Mouse (Mus musculus) forebrain, embryonic 14.5 days (tissue): ENCODE measurements at regions not wholly inside any gene's neighbourhood (a gene's known extent, or its start where the extent isn't known, plus 50 kb on each side); places are given as distances from the start of the nearest gene placed in this dataset.

ENCODE experiments used
- ATAC-seq: fragments of 200-750 bp; cut with Nextera tagmentation; 2 replicates; pipeline ENCODE4 v1.8.0; 2017; ENCODE audit warnings: mild to moderate bottlenecking, moderate library complexity
- DNase-seq: peaks from one replicate; pipeline ENCODE4 v3.0.0-alpha.2; 2015; ENCODE audit warnings: low spot score
- H3K27ac ChIP-seq: fragments of 300-500 bp; sonication (generic); 2 replicates; pipeline ENCODE4 v1.5.1; 2014; ENCODE audit warnings: low read depth, mild to moderate bottlenecking, control low read depth, low read length, moderate library complexity
- H3K27me3 ChIP-seq: fragments of 300-500 bp; sonication (generic); replicated peaks from 2 replicates; pipeline ENCODE4 v1.6.1; 2014; ENCODE audit warnings: low read length, control low read depth, mixed read lengths; ENCODE audit not compliant: control insufficient read depth, insufficient read depth
- H3K36me3 ChIP-seq: fragments of 300-500 bp; sonication (generic); 2 replicates; pipeline ENCODE4 v1.6.1; 2014; ENCODE audit warnings: low read length, control low read depth; ENCODE audit not compliant: control insufficient read depth, insufficient read depth
- H3K4me1 ChIP-seq: fragments of 300-500 bp; sonication (generic); 2 replicates; pipeline ENCODE4 v1.6.1; 2014; ENCODE audit warnings: antibody characterized with exemption, low read length, control low read depth; ENCODE audit not compliant: control insufficient read depth, insufficient read depth
- H3K4me2 ChIP-seq: fragments of 300-500 bp; sonication (generic); 2 replicates; pipeline ENCODE4 v1.6.1; 2014; ENCODE audit warnings: mild to moderate bottlenecking, control low read depth, low read length
- H3K4me3 ChIP-seq: fragments of 300-500 bp; sonication (generic); 2 replicates; pipeline ENCODE4 v1.5.1; 2014; ENCODE audit warnings: low read depth, low read length, control low read depth
- H3K9ac ChIP-seq: fragments of 300-500 bp; sonication (generic); 2 replicates; pipeline ENCODE4 v1.6.1; 2014; ENCODE audit warnings: mild to moderate bottlenecking, low read length, control low read depth, moderate library complexity
- H3K9me3 ChIP-seq: fragments of 300-500 bp; sonication (generic); replicated peaks from 2 replicates; pipeline ENCODE4 v1.6.1; 2016; ENCODE audit warnings: low read length, control low read depth, mixed read lengths; ENCODE audit not compliant: control insufficient read depth
- WGBS: fragments of 180-500 bp; shearing (Covaris S2); extraction: QIAGEN DNeasy Blood & Tissue Kit; methylation state at CpG from one replicate; pipeline ENCODE4 v1.1.7; 2014; 5-methylcytosine and 5-hydroxymethylcytosine counted together

GRCm38 (mm10) chr12:78077285-78077684, 116.8 kb upstream of the Gm6657 start:
- DNase-seq (no peak), ATAC-seq (no peak)
- no peak overlapping the region for H3K4me3 ChIP-seq
- H3K4me2 ChIP-seq = no peak overlapping the region
- no peaks in the 10 kb centered on the region for H3K4me1 ChIP-seq
- 54% methylated on average over 5 of the region's 5 CpGs for WGBS
- no peaks in the 10 kb centered on the region for H3K27me3 ChIP-seq
- no peak overlapping the region for H3K9ac ChIP-seq
- no peak overlapping the region for H3K27ac ChIP-seq
- no peaks in the 10 kb centered on the region for H3K9me3 ChIP-seq
- H3K36me3 ChIP-seq = no peaks in the 10 kb centered on the region

- DNase-seq (no peak), ATAC-seq (no peak)
- Histone ChIP-seq H3K27me3 (no peaks in the 10 kb centered on the region), H3K36me3 (no peaks in the 10 kb centered on the region), H3K9ac (no peak overlapping the region), H3K4me1 (no peaks in the 10 kb centered on the region), H3K27ac (no peak overlapping the region), H3K9me3 (no peaks in the 10 kb centered on the region), H3K4me2 (no peak overlapping the region), H3K4me3 (no peak overlapping the region)
- WGBS = 93% methylated on average over 1 of the region's 1 CpGs
Measured at GRCm38 (mm10) chr12:78082163-78082562, 111.9 kb upstream of the Gm6657 start.

GRCm38 (mm10) chr12:78086016-78086415, 108.0 kb upstream of the Gm6657 start:
- ATAC-seq = no peak
- H3K4me1 ChIP-seq = no peaks in the 10 kb centered on the region
- 88% methylated on average over 5 of the region's 5 CpGs for WGBS

GRCm38 (mm10) chr12:78087921-78088320, 106.1 kb upstream of the Gm6657 start:
- DNase-seq (no peak), ATAC-seq (no peak)
- H3K27ac ChIP-seq = no peak overlapping the region
- no peak overlapping the region for H3K4me3 ChIP-seq
- H3K36me3 ChIP-seq = no peaks in the 10 kb centered on the region
- H3K9ac ChIP-seq = no peak overlapping the region
- 57% methylated on average over 1 of the region's 1 CpGs for WGBS
- no peaks in the 10 kb centered on the region for H3K4me1 ChIP-seq
- H3K4me2 ChIP-seq = no peak overlapping the region
- H3K9me3 ChIP-seq = no peaks in the 10 kb centered on the region
- no peaks in the 10 kb centered on the region for H3K27me3 ChIP-seq

More at GRCm38 (mm10) chr12:78086016-78086415, 108.0 kb upstream of the Gm6657 start:
- Histone ChIP-seq H3K36me3 (no peaks in the 10 kb centered on the region), H3K9me3 (no peaks in the 10 kb centered on the region), H3K27ac (no peak overlapping the region), H3K9ac (no peak overlapping the region), H3K27me3 (no peaks in the 10 kb centered on the region), H3K4me2 (no peak overlapping the region), H3K4me3 (no peak overlapping the region)
- DNase-seq = no peak

GRCm38 (mm10) chr12:78094471-78094870, 99.6 kb upstream of the Gm6657 start:
- no peak overlapping the region for H3K9ac ChIP-seq
- H3K4me2 ChIP-seq = no peak overlapping the region
- H3K4me1 ChIP-seq = 0 out of 2 replicates have a peak, but pooled peaks cover 5% of the 10 kb centered on the region
- WGBS = 91% methylated on average over 4 of the region's 4 CpGs
- H3K4me3 ChIP-seq = no peak overlapping the region
- H3K36me3 ChIP-seq = no peaks in the 10 kb centered on the region
- no peak for DNase-seq
- no peak overlapping the region for H3K27ac ChIP-seq
- H3K9me3 ChIP-seq = no peaks in the 10 kb centered on the region
- ATAC-seq = no peak
- H3K27me3 ChIP-seq = no peaks in the 10 kb centered on the region

GRCm38 (mm10) chr12:78095352-78095751, 98.7 kb upstream of the Gm6657 start:
- Histone ChIP-seq H3K27ac (no peak overlapping the region), H3K4me1 (peaks cover 8% of the 10 kb centered on the region), H3K9ac (no peak overlapping the region), H3K4me2 (no peak overlapping the region), H3K36me3 (no peaks in the 10 kb centered on the region), H3K4me3 (no peak overlapping the region), H3K9me3 (no peaks in the 10 kb centered on the region), H3K27me3 (no peaks in the 10 kb centered on the region)
- ATAC-seq (peak; percentile 57), DNase-seq (peak; percentile 69)
- WGBS = 43% methylated on average over 2 of the region's 2 CpGs

- WGBS = 88% methylated on average over 2 of the region's 2 CpGs
- Histone ChIP-seq H3K4me3 (no peak overlapping the region), H3K27ac (no peak overlapping the region), H3K27me3 (no peaks in the 10 kb centered on the region), H3K36me3 (no peaks in the 10 kb centered on the region), H3K9ac (no peak overlapping the region), H3K4me2 (no peak overlapping the region), H3K9me3 (no peaks in the 10 kb centered on the region), H3K4me1 (peaks cover 8% of the 10 kb centered on the region)
- ATAC-seq = no peak
- no peak for DNase-seq
Measured at GRCm38 (mm10) chr12:78095916-78096315, 98.1 kb upstream of the Gm6657 start.

GRCm38 (mm10) chr12:78097119-78097518, 96.9 kb upstream of the Gm6657 start:
- no peak overlapping the region for H3K4me2 ChIP-seq
- H3K4me3 ChIP-seq = no peak overlapping the region
- DNase-seq (no peak), ATAC-seq (no peak)
- no peaks in the 10 kb centered on the region for H3K27me3 ChIP-seq
- peaks cover 8% of the 10 kb centered on the region for H3K4me1 ChIP-seq
- H3K9me3 ChIP-seq = no peaks in the 10 kb centered on the region
- H3K36me3 ChIP-seq = no peaks in the 10 kb centered on the region
- WGBS = 68% methylated on average over 1 of the region's 1 CpGs
- no peak overlapping the region for H3K9ac ChIP-seq
- H3K27ac ChIP-seq = no peak overlapping the region

- WGBS = 90% methylated on average over 2 of the region's 2 CpGs
- Histone ChIP-seq H3K27me3 (no peaks in the 10 kb centered on the region), H3K4me1 (peaks cover 8% of the 10 kb centered on the region), H3K4me3 (no peak overlapping the region), H3K9ac (no peak overlapping the region), H3K27ac (no peak overlapping the region), H3K36me3 (no peaks in the 10 kb centered on the region), H3K9me3 (no peaks in the 10 kb centered on the region), H3K4me2 (no peak overlapping the region)
- DNase-seq (no peak), ATAC-seq (no peak)
Measured at GRCm38 (mm10) chr12:78097692-78098091, 96.3 kb upstream of the Gm6657 start.
